Mouse (Mus musculus): Measurements from ENCODE around the gene Gm20403. TPM values are rescaled to one million over a fixed set of nuclear protein-coding genes. Genes with fewer than 3 reads are reported as not detected.

The Gm20403 gene
- polyA plus RNA-seq, 1 experiment from 2014 or later, result not detected

- no peak for ATAC-seq
- WGBS, result 81% methylated on average over 7 of the region's 7 CpGs
- no peaks in the 10 kb centered on the region for H3K9me3 ChIP-seq (ENCODE audit: control insufficient read depth, low read length)
Observed at GRCm38 (mm10) chr12:54982935-54983715, 3.2 kb downstream of the Gm20403 start.

GRCm38 (mm10) chr12:54981962-54982361 lies 4.4 kb downstream of the Gm20403 start:
- 69% methylated on average over 6 of the region's 6 CpGs for WGBS
- no peaks in the 10 kb centered on the region for H3K36me3 ChIP-seq (ENCODE audit: control insufficient read depth, insufficient read depth, low read length)
- peaks cover 9% of the 10 kb centered on the region; the same call in 1 of the 2 replicates for H3K4me1 ChIP-seq (ENCODE audit: control insufficient read depth, insufficient read depth, low read depth, low read length)
- no peak for ATAC-seq
- H3K4me3 ChIP-seq (ENCODE audit: low read length), result no peak overlapping the region
- no peak overlapping the region for H3K9ac ChIP-seq (ENCODE audit: low read depth, low read length)
- no peak overlapping the region for H3K27ac ChIP-seq (ENCODE audit: low read depth, low read length)
- no peaks in the 10 kb centered on the region for H3K9me3 ChIP-seq (ENCODE audit: control insufficient read depth, low read length)
- no peak overlapping the region for H3K4me2 ChIP-seq (ENCODE audit: low read length)
- no peaks in the 10 kb centered on the region for H3K27me3 ChIP-seq (replicated peaks; ENCODE audit: control insufficient read depth, insufficient read depth, low read length)

More at GRCm38 (mm10) chr12:54982935-54983715, 3.2 kb downstream of the Gm20403 start:
- Histone ChIP-seq H3K9ac (ENCODE audit: low read depth, low read length) (no peak overlapping the region), H3K4me1 (ENCODE audit: control insufficient read depth, insufficient read depth, low read depth, low read length) (peaks cover 9% of the 10 kb centered on the region; the same call in 1 of the 2 replicates), H3K36me3 (ENCODE audit: control insufficient read depth, insufficient read depth, low read length) (no peaks in the 10 kb centered on the region), H3K4me2 (ENCODE audit: low read length) (no peak overlapping the region), H3K27ac (ENCODE audit: low read depth, low read length) (no peak overlapping the region), H3K4me3 (ENCODE audit: low read length) (no peak overlapping the region), H3K27me3 (replicated peaks; ENCODE audit: control insufficient read depth, insufficient read depth, low read length) (no peaks in the 10 kb centered on the region)

GRCm38 (mm10) chr12:54980939-54981338 lies 5.4 kb downstream of the Gm20403 start:
- H3K4me3 ChIP-seq (ENCODE audit: low read length), result no peak overlapping the region
- peaks cover 7% of the 10 kb centered on the region; the same call in 1 of the 2 replicates for H3K4me1 ChIP-seq (ENCODE audit: control insufficient read depth, insufficient read depth, low read depth, low read length)
- H3K27me3 ChIP-seq (replicated peaks; ENCODE audit: control insufficient read depth, insufficient read depth, low read length), result no peaks in the 10 kb centered on the region
- WGBS, result 89% methylated on average over 5 of the region's 5 CpGs
- no peak overlapping the region for H3K4me2 ChIP-seq (ENCODE audit: low read length)
- no peak overlapping the region for H3K27ac ChIP-seq (ENCODE audit: low read depth, low read length)
- no peak for ATAC-seq
- H3K9me3 ChIP-seq (ENCODE audit: control insufficient read depth, low read length), result no peaks in the 10 kb centered on the region
- H3K9ac ChIP-seq (ENCODE audit: low read depth, low read length), result no peak overlapping the region
- no peaks in the 10 kb centered on the region for H3K36me3 ChIP-seq (ENCODE audit: control insufficient read depth, insufficient read depth, low read length)

GRCm38 (mm10) chr12:54980532-54980931 lies 5.8 kb downstream of the Gm20403 start:
- H3K4me1 ChIP-seq (ENCODE audit: control insufficient read depth, insufficient read depth, low read depth, low read length), result peaks cover 7% of the 10 kb centered on the region; the same call in 1 of the 2 replicates
- WGBS, result 76% methylated on average over 6 of the region's 6 CpGs
- H3K4me2 ChIP-seq (ENCODE audit: low read length), result no peak overlapping the region
- no peaks in the 10 kb centered on the region for H3K27me3 ChIP-seq (replicated peaks; ENCODE audit: control insufficient read depth, insufficient read depth, low read length)
- no peaks in the 10 kb centered on the region for H3K36me3 ChIP-seq (ENCODE audit: control insufficient read depth, insufficient read depth, low read length)
- no peak overlapping the region for H3K4me3 ChIP-seq (ENCODE audit: low read length)
- H3K27ac ChIP-seq (ENCODE audit: low read depth, low read length), result no peak overlapping the region
- ATAC-seq, result no peak
- H3K9me3 ChIP-seq (ENCODE audit: control insufficient read depth, low read length), result no peaks in the 10 kb centered on the region
- no peak overlapping the region for H3K9ac ChIP-seq (ENCODE audit: low read depth, low read length)

GRCm38 (mm10) chr12:54969033-54969432 lies 17.3 kb downstream of the Gm20403 start:
- WGBS, result 91% methylated on average over 3 of the region's 3 CpGs
- H3K27me3 ChIP-seq (replicated peaks; ENCODE audit: control insufficient read depth, insufficient read depth, low read length), result no peaks in the 10 kb centered on the region
- H3K4me2 ChIP-seq (ENCODE audit: low read length), result no peak overlapping the region
- ATAC-seq, result no peak
- no peaks in the 10 kb centered on the region for H3K9me3 ChIP-seq (ENCODE audit: control insufficient read depth, low read length)
- no peak overlapping the region for H3K4me3 ChIP-seq (ENCODE audit: low read length)
- no peaks in the 10 kb centered on the region for H3K4me1 ChIP-seq (ENCODE audit: control insufficient read depth, insufficient read depth, low read depth, low read length)
- H3K9ac ChIP-seq (ENCODE audit: low read depth, low read length), result no peak overlapping the region
- no peak overlapping the region for H3K27ac ChIP-seq (ENCODE audit: low read depth, low read length)
- peaks cover 4% of the 10 kb centered on the region; the same call in 1 of the 2 replicates for H3K36me3 ChIP-seq (ENCODE audit: control insufficient read depth, insufficient read depth, low read length)

- no peak overlapping the region for H3K9ac ChIP-seq (ENCODE audit: low read depth, low read length)
- no peak overlapping the region for H3K4me2 ChIP-seq (ENCODE audit: low read length)
- H3K27ac ChIP-seq (ENCODE audit: low read depth, low read length), result no peak overlapping the region
- H3K4me1 ChIP-seq (ENCODE audit: control insufficient read depth, insufficient read depth, low read depth, low read length), result no peaks in the 10 kb centered on the region
- ATAC-seq, result no peak
- no peaks in the 10 kb centered on the region for H3K9me3 ChIP-seq (ENCODE audit: control insufficient read depth, low read length)
- no peaks in the 10 kb centered on the region for H3K27me3 ChIP-seq (replicated peaks; ENCODE audit: control insufficient read depth, insufficient read depth, low read length)
- 94% methylated on average over 4 of the region's 4 CpGs for WGBS
- no peak overlapping the region for H3K4me3 ChIP-seq (ENCODE audit: low read length)
- H3K36me3 ChIP-seq (ENCODE audit: control insufficient read depth, insufficient read depth, low read length), result no peaks in the 10 kb centered on the region
Observed at GRCm38 (mm10) chr12:54965532-54966160, 20.7 kb downstream of the Gm20403 start.

GRCm38 (mm10) chr12:54959569-54959968 lies 26.8 kb downstream of the Gm20403 start:
- H3K9ac ChIP-seq (ENCODE audit: low read depth, low read length), result no peak overlapping the region
- H3K4me1 ChIP-seq (ENCODE audit: control insufficient read depth, insufficient read depth, low read depth, low read length), result no peaks in the 10 kb centered on the region
- no peak overlapping the region for H3K4me2 ChIP-seq (ENCODE audit: low read length)
- no peak for ATAC-seq
- H3K9me3 ChIP-seq (ENCODE audit: control insufficient read depth, low read length), result no peaks in the 10 kb centered on the region
- H3K27ac ChIP-seq (ENCODE audit: low read depth, low read length), result no peak overlapping the region
- WGBS, result 77% methylated on average over 2 of the region's 2 CpGs
- H3K4me3 ChIP-seq (ENCODE audit: low read length), result no peak overlapping the region
- no peaks in the 10 kb centered on the region for H3K27me3 ChIP-seq (replicated peaks; ENCODE audit: control insufficient read depth, insufficient read depth, low read length)
- H3K36me3 ChIP-seq (ENCODE audit: control insufficient read depth, insufficient read depth, low read length), result no peaks in the 10 kb centered on the region

- WGBS, result 84% methylated on average over 2 of the region's 2 CpGs
- H3K4me2 ChIP-seq (ENCODE audit: low read length), result no peak overlapping the region
- H3K27me3 ChIP-seq (replicated peaks; ENCODE audit: control insufficient read depth, insufficient read depth, low read length), result no peaks in the 10 kb centered on the region
- no peak overlapping the region for H3K27ac ChIP-seq (ENCODE audit: low read depth, low read length)
- H3K9me3 ChIP-seq (ENCODE audit: control insufficient read depth, low read length), result no peaks in the 10 kb centered on the region
- no peak for ATAC-seq
- no peaks in the 10 kb centered on the region for H3K4me1 ChIP-seq (ENCODE audit: control insufficient read depth, insufficient read depth, low read depth, low read length)
- H3K9ac ChIP-seq (ENCODE audit: low read depth, low read length), result no peak overlapping the region
- no peak overlapping the region for H3K4me3 ChIP-seq (ENCODE audit: low read length)
- no peaks in the 10 kb centered on the region for H3K36me3 ChIP-seq (ENCODE audit: control insufficient read depth, insufficient read depth, low read length)
Observed at GRCm38 (mm10) chr12:54956974-54957373, 29.4 kb downstream of the Gm20403 start.

- no peaks in the 10 kb centered on the region for H3K36me3 ChIP-seq (ENCODE audit: control insufficient read depth, insufficient read depth, low read length)
- 93% methylated on average over 4 of the region's 4 CpGs for WGBS
- no peaks in the 10 kb centered on the region for H3K4me1 ChIP-seq (ENCODE audit: control insufficient read depth, insufficient read depth, low read depth, low read length)
- no peak for ATAC-seq
- no peaks in the 10 kb centered on the region for H3K27me3 ChIP-seq (replicated peaks; ENCODE audit: control insufficient read depth, insufficient read depth, low read length)
- H3K9me3 ChIP-seq (ENCODE audit: control insufficient read depth, low read length), result no peaks in the 10 kb centered on the region
- H3K4me2 ChIP-seq (ENCODE audit: low read length), result no peak overlapping the region
- H3K27ac ChIP-seq (ENCODE audit: low read depth, low read length), result no peak overlapping the region
- no peak overlapping the region for H3K4me3 ChIP-seq (ENCODE audit: low read length)
- no peak overlapping the region for H3K9ac ChIP-seq (ENCODE audit: low read depth, low read length)
Observed at GRCm38 (mm10) chr12:54956457-54956856, 29.9 kb downstream of the Gm20403 start.

Measured in hindbrain, embryonic 16.5 days (tissue).